Comparison of ENCODE assay signal across 9 mouse cellular contexts in genomic region chr13:35967690-35968089, GRCm38 (mm10). TPM values are rescaled to one million over a fixed set of nuclear protein-coding genes. Genes with fewer than 3 reads are reported as not detected.
DNase-seq lines count a peak whose midpoint lies in the region; ATAC-seq and TF ChIP-seq lines count a peak whose summit lies in the region.
"Had no signal": no experiment of that assay in that cellular context is flagged by ENCODE, and none has a peak within 500 bp of the region (broad histone marks: within the 10 kb centered on the region; RNA-seq: fewer than 3 reads in every experiment).

No protein-coding gene starts in this region.

- peak overlapping the region; percentile 70 for H3K9ac ChIP-seq in heart, embryonic 16.5 days (ENCODE audit: low read length)
- H3K9ac ChIP-seq in liver, embryonic 16.5 days (ENCODE audit: low read depth, low read length) = no peak overlapping the region

- H3K9me3 ChIP-seq in G1E (replicated peaks) = peaks cover 2% of the 10 kb centered on the region; the same call in 1 of the 2 replicates
- no peaks in the 10 kb centered on the region for H3K9me3 ChIP-seq in heart, embryonic 16.5 days (replicated peaks; ENCODE audit: control insufficient read depth, low read length)
- H3K9me3 ChIP-seq in liver, embryonic 16.5 days (replicated peaks; ENCODE audit: control insufficient read depth, low read length) = no peaks in the 10 kb centered on the region

- no peak for DNase-seq in gastrocnemius, adult 2 months
- DNase-seq in gastrocnemius, adult 8-10 months (ENCODE audit: low spot score in 2 of 2) = no peak
- DNase-seq in G1E (ENCODE audit: low spot score) = no peak
- no peak for DNase-seq in urinary bladder, adult 2 months (ENCODE audit: low spot score)
- DNase-seq in left cerebral cortex, postnatal 4 days = no peak
- no peak for DNase-seq in layer of hippocampus, adult 9-10 months (ENCODE audit: low spot score)
- DNase-seq: kidney, adult 11 months had no signal

- H3K4me2 ChIP-seq in heart, embryonic 16.5 days (ENCODE audit: low read depth, low read length) = peak overlapping the region; percentile 97
- peak overlapping the region; percentile 66 for H3K4me2 ChIP-seq in liver, embryonic 16.5 days (ENCODE audit: low read depth, low read length)

- peak overlapping the region; percentile 80 for H3K4me3 ChIP-seq in gastrocnemius, adult 2 months
- H3K4me3 ChIP-seq in G1E (ENCODE audit: low read depth, low read length) = peak overlapping the region; percentile 40; the same call in 1 of the 2 replicates
- H3K4me3 ChIP-seq in heart, embryonic 16.5 days (ENCODE audit: low read length) = peak overlapping the region; percentile 73
- H3K4me3 ChIP-seq in liver, embryonic 16.5 days (ENCODE audit: low read depth, low read length) = peak overlapping the region; percentile 40

- no peak overlapping the region for H3K27ac ChIP-seq in gastrocnemius, adult 2 months
- H3K27ac ChIP-seq in heart, embryonic 16.5 days (ENCODE audit: low read length) = peak overlapping the region; percentile 15; the same call in 1 of the 2 replicates
- no peak overlapping the region for H3K27ac ChIP-seq in liver, embryonic 16.5 days (ENCODE audit: low read length)

- TF ChIP-seq CTCF in gastrocnemius, adult 2 months (IDR thresholded peaks at IDR 0.05) = no peak
- no peak for TF ChIP-seq CTCF in G1E (IDR thresholded peaks at IDR 0.05; ENCODE audit: low read depth, low read length)

- H3K4me1 ChIP-seq in G1E (ENCODE audit: insufficient read depth, low read depth, low read length) = no peaks in the 10 kb centered on the region
- peaks cover 5% of the 10 kb centered on the region; the same call in 1 of the 2 replicates for H3K4me1 ChIP-seq in heart, embryonic 16.5 days (ENCODE audit: control insufficient read depth, insufficient read depth, low read length)
- no peaks in the 10 kb centered on the region; the same call in 1 of the 2 replicates for H3K4me1 ChIP-seq in liver, embryonic 16.5 days (ENCODE audit: control insufficient read depth, low read depth, low read length)

- intact Hi-C loops in gastrocnemius, adult 2 months (cut with DNase I) = no loop called here
- intact Hi-C loops in left cerebral cortex, postnatal 4 days (cut with DNase I) = no loop called here

- H3K27me3 ChIP-seq in G1E (ENCODE audit: insufficient read depth, low read length) = peaks cover 41% of the 10 kb centered on the region
- peaks cover 13% of the 10 kb centered on the region; the same call in 1 of the 2 replicates for H3K27me3 ChIP-seq in heart, embryonic 16.5 days (ENCODE audit: control insufficient read depth, insufficient read depth, low read length)
- peaks cover 36% of the 10 kb centered on the region for H3K27me3 ChIP-seq in liver, embryonic 16.5 days (ENCODE audit: control insufficient read depth, insufficient read depth, low read depth, low read length)

- WGBS in heart, embryonic 16.5 days = 9% methylated on average over 15 of the region's 15 CpGs
- WGBS in liver, embryonic 16.5 days (ENCODE audit: insufficient replicate concordance) = 9% methylated on average over 15 of the region's 15 CpGs

- no peaks in the 10 kb centered on the region for H3K36me3 ChIP-seq in G1E (replicated peaks)
- no peaks in the 10 kb centered on the region for H3K36me3 ChIP-seq in heart, embryonic 16.5 days (ENCODE audit: control insufficient read depth, insufficient read depth)
- no peaks in the 10 kb centered on the region for H3K36me3 ChIP-seq in liver, embryonic 16.5 days (ENCODE audit: control insufficient read depth, insufficient read depth)

- no peak for ATAC-seq in G1E (ENCODE audit: extremely low read depth, insufficient number of reproducible peaks, low FRiP score, poor library complexity, severe bottlenecking)
- peak; percentile 39; the same call in 1 of the 2 replicates for ATAC-seq in heart, embryonic 16.5 days (replicated peaks; ENCODE audit: extremely low read depth, insufficient read depth, low FRiP score)
- no peak for ATAC-seq in liver, embryonic 16.5 days (ENCODE audit: low read depth)

RNA-seq across cellular contexts. Expression of gene Ppp1r3g, which starts 9.1 kb away (rescaled TPM):
- not detected for total RNA-seq in gastrocnemius, adult 2 months (2021)
- total RNA-seq in gastrocnemius, adult 8-10 months (2022) = under 1 TPM in 1 of 4 experiments, not detected in 3; 0.10 TPM
- total RNA-seq in G1E (2014; fragmentation: Nextera tagmentation) (not detected in 2 replicates), G1E (2017) (0.05 and 0.81 TPM in 2 replicates)
- 0.10 and 0.11 TPM in 2 replicates for polyA plus RNA-seq in G1E (2012)
- polyA plus RNA-seq in heart, embryonic 16.5 days (2015; fragmentation: Nextera tagmentation; extraction: Ambion mirVana) = 4.6 and 6.7 TPM in 2 replicates
- 1.9 and 3.0 TPM in 2 replicates for polyA plus RNA-seq in liver, embryonic 16.5 days (2015; fragmentation: Nextera tagmentation; extraction: Ambion mirVana)
- 0.04 and 0.16 TPM in 2 replicates for polyA plus RNA-seq in urinary bladder, adult 2 months (2012; rRNA removed)
- 1 to 10 TPM; 1.1 to 1.3 TPM for total RNA-seq in left cerebral cortex, postnatal 4 days (2021)
